Mouse (Mus musculus) MEL (cell line): ENCODE data around the gene Wars.

Experiments used
- E2F4 ChIP-seq: IDR thresholded peaks from 2 replicates; pipeline ENCODE4 v1.6.1; 2011; ENCODE audit warnings: low read depth, low read length, improper control_type of control experiment, borderline replicate concordance
- EP300 ChIP-seq, 2 experiments: IDR thresholded peaks; 2 replicates each; pipeline ENCODE4 v1.6.1; 2011; ENCODE audit warnings: improper control_type of control experiment in 2 of 2, low read length in 2 of 2, low read depth in 1 of 2, mild to moderate bottlenecking in 1 of 2
- GATA1 ChIP-seq: IDR thresholded peaks from 2 replicates; pipeline ENCODE4 v1.6.1; 2011; ENCODE audit warnings: low read depth, low read length, improper control_type of control experiment
- KAT2A ChIP-seq: conservative IDR thresholded peaks from 2 replicates; pipeline ENCODE4 v1.6.1; 2012; ENCODE audit warnings: low read depth, low read length, improper control_type of control experiment, inconsistent platforms
- MAX ChIP-seq: IDR thresholded peaks from 2 replicates; pipeline ENCODE4 v1.6.1; 2011; ENCODE audit warnings: low read length, improper control_type of control experiment
- RCOR1 ChIP-seq: IDR thresholded peaks from 2 replicates; pipeline ENCODE4 v1.6.1; 2012; ENCODE audit warnings: low read depth, mild to moderate bottlenecking, inconsistent platforms, low read length, improper control_type of control experiment
- USF2 ChIP-seq, 2 experiments: IDR thresholded peaks; 2 replicates each; pipeline ENCODE4 v1.6.1; 2011 to 2012; ENCODE audit warnings: improper control_type of control experiment in 2 of 2, low read length in 2 of 2, borderline replicate concordance in 1 of 2, inconsistent platforms in 1 of 2, low read depth in 1 of 2, mild to moderate bottlenecking in 1 of 2; ENCODE audit not compliant: insufficient read depth in 1 of 2
- ZC3H11A ChIP-seq: IDR thresholded peaks from 2 replicates; pipeline ENCODE4 v1.6.1; 2012; ENCODE audit warnings: low read depth, mild to moderate bottlenecking, inconsistent platforms, low read length, improper control_type of control experiment

DNA sequence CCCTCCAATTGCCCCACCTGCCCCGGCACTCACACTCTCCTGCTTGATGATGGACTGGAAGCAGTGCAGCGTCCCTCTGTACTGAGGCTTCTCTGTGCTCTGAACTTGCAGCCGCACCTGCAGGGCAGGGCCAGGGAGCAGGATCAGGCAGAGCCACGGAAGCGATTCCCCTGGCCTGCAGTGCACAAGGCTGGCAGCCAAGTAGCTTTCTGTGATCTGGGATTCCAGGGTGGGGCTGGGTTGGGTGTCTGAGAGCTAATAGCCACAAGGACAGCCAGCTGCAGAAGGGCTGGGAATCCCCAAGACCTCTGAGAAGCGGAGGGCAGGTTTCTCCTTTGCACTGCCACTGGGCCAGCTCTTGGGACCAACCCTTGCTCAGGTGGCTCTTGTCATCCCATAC is 66.3 kb downstream of the Wars start:
- TF ChIP-seq MAX (no peak), ZC3H11A (no peak), EP300 (IDR thresholded peaks at IDR 0.05; ENCODE audit: low read depth in 1 of 2, low read length in 2 of 2) (no peak), KAT2A (no peak), E2F4 (no peak), USF2 (IDR thresholded peaks at IDR 0.05; ENCODE audit: borderline replicate concordance in 1 of 2, insufficient read depth in 1 of 2, low read depth in 1 of 2, low read length in 2 of 2) (no peak), GATA1 (no peak), RCOR1 (no peak)
